Mouse (Mus musculus) liver, adult 2 months (tissue): ENCODE data around the gene Lrrtm4. TPM values are rescaled to one million over a fixed set of nuclear protein-coding genes. Genes with fewer than 3 reads are reported as not detected.

Experiments
- DNase-seq: peaks from one replicate; pipeline ENCODE4 v3.0.0-alpha.2; 2011; ENCODE audit warnings: low read depth, low spot score; ENCODE audit errors: extremely low read depth
- H3K27ac ChIP-seq: fragments of 200-500 bp; replicated peaks from 2 replicates; pipeline ENCODE4 v1.5.1; 2012; ENCODE audit warnings: low read depth, mild to moderate bottlenecking, control low read depth, inconsistent platforms, low read length; ENCODE audit not compliant: insufficient read depth
- H3K27me3 ChIP-seq: fragments of 200-500 bp; 2 replicates; pipeline ENCODE4 v1.6.1; 2012; ENCODE audit warnings: mild to moderate bottlenecking, moderate library complexity, low read length, inconsistent platforms; ENCODE audit not compliant: control insufficient read depth, insufficient read depth
- H3K36me3 ChIP-seq: fragments of 200-500 bp; 2 replicates; pipeline ENCODE4 v1.6.1; 2012; ENCODE audit warnings: low read length, inconsistent platforms; ENCODE audit not compliant: control insufficient read depth, insufficient read depth
- H3K4me1 ChIP-seq: fragments of 200-500 bp; 2 replicates; pipeline ENCODE4 v1.6.1; 2011; ENCODE audit warnings: low read length; ENCODE audit not compliant: control insufficient read depth, insufficient read depth
- H3K4me3 ChIP-seq: fragments of 200-500 bp; 2 replicates; pipeline ENCODE4 v1.5.1; 2011; ENCODE audit warnings: low read depth, mild to moderate bottlenecking, control low read depth, low read length, moderate library complexity; ENCODE audit not compliant: insufficient read depth
- H3K79me2 ChIP-seq: fragments of 200-500 bp; 2 replicates; pipeline ENCODE4 v1.6.1; 2012; ENCODE audit warnings: inconsistent platforms, mild to moderate bottlenecking, low read length, moderate library complexity; ENCODE audit not compliant: control insufficient read depth, insufficient read depth
- H3K9ac ChIP-seq: fragments of 200-500 bp; 2 replicates; pipeline ENCODE4 v1.6.1; 2012; ENCODE audit warnings: low read depth, mild to moderate bottlenecking, control low read depth, inconsistent platforms, low read length
- CTCF ChIP-seq: fragments of 200-500 bp; IDR thresholded peaks from 2 replicates; pipeline ENCODE4 v1.5.1; 2011; ENCODE audit warnings: low read depth, low read length, control low read depth
- POLR2A ChIP-seq: fragments of 200-500 bp; IDR thresholded peaks from 2 replicates; pipeline ENCODE4 v1.6.1; 2011; ENCODE audit warnings: low read length, control low read depth; ENCODE audit not compliant: insufficient read depth; ENCODE audit errors: extremely low read depth
- WGBS: fragments of 180-500 bp; shearing (Covaris S2); methylation state at CpG from one replicate; pipeline ENCODE4 v1.1.7; 2018; 5-methylcytosine and 5-hydroxymethylcytosine counted together
- polyA plus RNA-seq: library from polyadenylated mRNA; depleted of rRNA; stranded (reverse); fragments of >200 nt; gene quantifications from 2 replicates; pipeline ENCODE4 v1.2.3, GENCODE M21; 2012
- total RNA-seq: library from RNA; depleted of rRNA; stranded (reverse); fragments of >200 nt; gene quantifications from 2 replicates; pipeline ENCODE4 v1.2.3, GENCODE M21; 2014

The Lrrtm4 gene
- total and polyA plus RNA-seq, 2 experiments, result not detected

DNA sequence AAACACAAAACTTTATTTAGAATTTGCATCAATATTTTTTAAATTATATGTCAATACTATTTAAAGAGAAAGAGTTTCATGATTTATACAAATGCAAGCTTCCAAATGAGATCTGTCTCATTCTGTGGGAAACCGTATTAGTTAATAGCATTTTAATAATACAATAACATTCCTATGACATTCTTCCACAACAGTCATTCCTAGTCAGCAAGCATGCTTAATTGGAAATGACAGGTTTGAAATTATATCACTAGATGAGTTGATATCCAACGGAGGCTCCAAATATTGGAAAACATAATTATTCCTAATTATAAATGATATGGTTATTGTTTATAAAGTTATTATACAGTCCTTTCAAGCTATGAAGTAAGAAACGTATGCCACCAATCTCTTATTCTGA is 714.7 kb downstream of the Lrrtm4 start:
- no peak for DNase-seq
- Histone ChIP-seq H3K27ac (no peak overlapping the region), H3K9ac (no peak overlapping the region), H3K79me2 (no peaks in the 10 kb centered on the region), H3K36me3 (no peaks in the 10 kb centered on the region), H3K27me3 (no peaks in the 10 kb centered on the region; the same call in 1 of the 2 replicates), H3K4me1 (no peaks in the 10 kb centered on the region), H3K4me3 (no peak overlapping the region)
- no peak for TF ChIP-seq POLR2A
- TF ChIP-seq CTCF, result no peak
- WGBS, result 82% methylated on average over 3 of the region's 3 CpGs

DNA sequence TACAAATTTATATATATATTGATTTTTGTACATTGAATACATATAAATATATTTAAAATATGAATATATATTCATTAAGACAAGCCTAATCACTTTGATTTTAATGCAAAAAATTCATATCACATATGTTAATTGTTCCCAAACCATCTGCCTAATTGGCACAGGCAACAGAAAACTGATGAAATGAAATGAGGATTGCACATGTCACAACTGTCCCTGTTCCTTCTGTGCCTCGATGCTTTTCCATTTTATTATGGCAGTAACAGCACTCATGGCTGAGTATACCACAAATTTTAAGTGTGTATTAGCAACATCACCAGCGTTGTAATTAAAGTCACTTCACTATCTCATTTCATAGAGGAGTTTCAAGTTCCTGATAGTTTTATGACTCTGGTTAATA is 732.1 kb downstream of the Lrrtm4 start:
- no peak for DNase-seq
- Histone ChIP-seq H3K27ac (no peak overlapping the region), H3K9ac (no peak overlapping the region), H3K4me1 (no peaks in the 10 kb centered on the region), H3K4me3 (no peak overlapping the region), H3K36me3 (no peaks in the 10 kb centered on the region), H3K27me3 (no peaks in the 10 kb centered on the region; the same call in 1 of the 2 replicates), H3K79me2 (no peaks in the 10 kb centered on the region)
- TF ChIP-seq CTCF, result no peak
- TF ChIP-seq POLR2A, result no peak
- WGBS, result 80% methylated on average over 2 of the region's 2 CpGs

DNA sequence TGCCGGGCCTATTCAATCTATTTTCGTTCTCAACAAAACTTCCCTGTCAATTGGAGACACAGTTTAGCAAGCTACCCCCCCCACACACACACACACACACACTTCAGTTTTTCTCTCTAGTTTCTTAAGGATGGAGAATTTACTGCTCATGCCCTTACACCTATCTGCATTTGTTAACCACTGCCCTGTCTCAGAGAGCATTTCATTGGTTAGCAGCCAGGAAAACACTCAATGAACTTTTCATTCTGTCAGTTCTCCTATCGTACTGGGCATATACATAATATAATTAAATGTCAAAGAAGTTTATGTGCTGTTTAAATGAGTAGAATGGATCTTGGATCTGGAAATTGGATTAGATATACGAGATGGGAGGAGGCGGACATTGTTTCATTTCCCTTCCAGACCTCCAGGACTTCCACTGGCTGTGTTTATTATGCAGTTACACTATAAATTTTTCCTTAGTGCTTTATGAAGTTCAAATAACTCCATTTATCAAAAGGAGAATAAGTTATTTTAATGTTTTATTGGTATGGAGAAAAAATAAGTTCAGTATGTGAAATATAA is 742.0 kb downstream of the Lrrtm4 start:
- Histone ChIP-seq H3K4me3 (no peak overlapping the region), H3K79me2 (no peaks in the 10 kb centered on the region), H3K27me3 (no peaks in the 10 kb centered on the region), H3K9ac (no peak overlapping the region), H3K27ac (no peak overlapping the region), H3K36me3 (no peaks in the 10 kb centered on the region), H3K4me1 (no peaks in the 10 kb centered on the region)
- no peak for DNase-seq
- 83% methylated on average over 5 of the region's 5 CpGs for WGBS
- TF ChIP-seq CTCF (no peak), POLR2A (no peak)

DNA sequence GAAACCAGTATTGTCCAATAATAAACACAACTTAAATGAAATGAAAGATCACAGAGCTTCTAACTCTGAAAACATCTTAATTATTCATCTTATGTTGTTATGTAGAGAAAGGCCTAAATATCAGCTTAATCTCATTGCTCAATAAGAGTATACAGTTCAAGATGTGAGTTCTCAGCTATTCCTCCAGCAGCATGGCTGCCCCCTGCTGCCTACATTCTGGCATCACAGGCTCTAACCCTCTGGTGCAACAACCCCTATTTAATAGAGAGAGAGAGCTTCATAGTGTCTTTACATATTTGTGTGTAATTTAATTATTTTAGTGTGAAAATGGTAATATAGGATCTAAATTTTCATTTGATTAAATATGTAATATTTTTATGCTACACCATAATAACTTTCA is 767.6 kb downstream of the Lrrtm4 start:
- no peak overlapping the region for H3K27ac ChIP-seq
- DNase-seq, result peak; percentile 0
- no peaks in the 10 kb centered on the region for H3K4me1 ChIP-seq
- H3K27me3 ChIP-seq, result no peaks in the 10 kb centered on the region
- no peak overlapping the region for H3K4me3 ChIP-seq
- no peaks in the 10 kb centered on the region for H3K79me2 ChIP-seq
- TF ChIP-seq POLR2A (no peak), CTCF (peak; percentile 10; the same call in 1 of the 2 replicates)
- H3K9ac ChIP-seq, result no peak overlapping the region
- no peaks in the 10 kb centered on the region for H3K36me3 ChIP-seq

DNA sequence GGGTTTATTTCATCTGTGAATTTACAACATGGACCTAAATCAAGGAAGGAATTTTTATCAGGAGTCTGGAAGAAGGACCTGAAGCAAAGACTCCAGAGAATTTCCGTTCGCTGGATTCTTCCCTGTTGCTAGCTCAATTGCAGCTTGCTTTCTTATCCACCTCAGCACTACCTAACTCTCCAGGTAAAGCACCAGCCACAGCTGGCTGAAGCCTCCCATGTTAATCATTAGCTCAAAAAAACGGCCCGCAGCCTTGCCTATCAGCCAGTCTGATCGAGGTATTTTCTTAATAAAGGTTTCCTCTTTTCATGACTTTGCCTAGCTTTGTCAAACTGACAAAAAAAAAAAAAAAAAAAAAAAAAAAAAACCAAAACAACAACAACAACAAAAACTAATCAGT is 805.1 kb downstream of the Lrrtm4 start:
- no peak overlapping the region for H3K4me3 ChIP-seq
- DNase-seq, result peak; percentile 30
- TF ChIP-seq POLR2A (no peak), CTCF (no peak)
- H3K9ac ChIP-seq, result no peak overlapping the region
- H3K79me2 ChIP-seq, result no peaks in the 10 kb centered on the region
- H3K36me3 ChIP-seq, result no peaks in the 10 kb centered on the region
- 19% methylated on average over 5 of the region's 5 CpGs for WGBS
- H3K4me1 ChIP-seq, result no peaks in the 10 kb centered on the region
- H3K27ac ChIP-seq, result no peak overlapping the region
- H3K27me3 ChIP-seq, result no peaks in the 10 kb centered on the region

DNA sequence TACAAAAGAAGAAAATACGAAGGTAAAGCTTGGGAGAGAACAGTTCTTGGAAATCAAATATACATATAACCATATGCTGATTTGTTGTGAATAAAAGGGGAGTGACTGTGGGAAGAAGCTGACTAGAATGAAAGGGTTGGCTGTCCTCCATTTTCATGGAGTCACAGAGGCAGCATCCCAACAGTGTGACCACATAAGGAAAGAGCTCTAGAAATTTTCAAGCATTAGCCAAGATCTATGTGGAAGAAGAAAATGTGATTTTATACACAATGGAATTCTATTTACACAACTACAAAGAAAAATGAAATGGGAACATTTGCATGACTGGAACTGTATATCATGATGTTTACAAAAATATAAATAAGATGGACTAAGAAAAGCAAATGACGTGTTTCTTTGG is 821.1 kb downstream of the Lrrtm4 start:
- no peak overlapping the region for H3K27ac ChIP-seq
- H3K4me3 ChIP-seq, result no peak overlapping the region
- H3K79me2 ChIP-seq, result no peaks in the 10 kb centered on the region
- 77% methylated on average over 2 of the region's 2 CpGs for WGBS
- H3K9ac ChIP-seq, result no peak overlapping the region
- H3K4me1 ChIP-seq, result no peaks in the 10 kb centered on the region
- H3K27me3 ChIP-seq, result no peaks in the 10 kb centered on the region
- TF ChIP-seq POLR2A (no peak), CTCF (no peak)
- H3K36me3 ChIP-seq, result no peaks in the 10 kb centered on the region
- no peak for DNase-seq

DNA sequence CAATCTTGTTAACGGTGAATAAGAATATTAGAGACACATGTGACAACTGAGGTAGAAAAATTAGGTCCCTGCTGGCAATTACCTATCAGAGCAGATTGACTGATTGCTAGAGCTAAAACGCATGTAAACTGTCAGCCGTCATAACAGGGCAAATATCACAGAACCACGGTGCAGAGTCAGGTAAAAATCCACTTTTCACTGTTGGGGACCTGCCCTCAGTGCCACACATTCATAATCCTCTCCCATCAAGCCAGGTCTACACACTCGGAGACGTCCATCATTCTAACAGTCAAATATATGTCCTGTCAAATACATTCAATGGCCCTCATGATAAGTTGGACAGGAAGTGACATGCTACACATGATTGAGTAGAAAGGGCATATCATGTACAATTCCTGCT is 826.6 kb downstream of the Lrrtm4 start:
- 83% methylated on average over 6 of the region's 6 CpGs for WGBS
- Histone ChIP-seq H3K27me3 (no peaks in the 10 kb centered on the region), H3K79me2 (no peaks in the 10 kb centered on the region), H3K36me3 (no peaks in the 10 kb centered on the region), H3K4me3 (no peak overlapping the region), H3K4me1 (no peaks in the 10 kb centered on the region), H3K9ac (no peak overlapping the region), H3K27ac (no peak overlapping the region)
- TF ChIP-seq CTCF (no peak), POLR2A (no peak)
- no peak for DNase-seq
